Mouse (Mus musculus) splenic B cell, adult 2 months (primary cell): ENCODE results near the gene Cdc42bpa.
"Not testable (repeated sequence)": the region's sequence is repeated elsewhere in the genome, so short reads cannot be mapped to it uniquely, and the experiment has no call there.

ENCODE experiments used
- DNase-seq: peaks from one replicate; pipeline ENCODE4 v3.0.0-alpha.2; 2011; ENCODE audit warnings: low read depth, low spot score
- H3K27me3 ChIP-seq: 2 replicates; pipeline ENCODE4 v1.6.1; 2012; ENCODE audit warnings: mild to moderate bottlenecking, low read length, moderate library complexity, mixed read lengths; ENCODE audit not compliant: control insufficient read depth, poor library complexity, insufficient read depth, severe bottlenecking
- H3K36me3 ChIP-seq: 2 replicates; pipeline ENCODE4 v1.6.1; 2012; ENCODE audit warnings: mild to moderate bottlenecking, low read length, moderate library complexity, mixed read lengths; ENCODE audit not compliant: control insufficient read depth, poor library complexity, insufficient read depth, severe bottlenecking

The Cdc42bpa gene

GRCm38 (mm10) chr1:179981680-179982079 is 21.4 kb downstream of the Cdc42bpa start:
- Histone ChIP-seq H3K36me3 (no peaks in the 10 kb centered on the region), H3K27me3 (no peaks in the 10 kb centered on the region)
- no peak for DNase-seq

DNA sequence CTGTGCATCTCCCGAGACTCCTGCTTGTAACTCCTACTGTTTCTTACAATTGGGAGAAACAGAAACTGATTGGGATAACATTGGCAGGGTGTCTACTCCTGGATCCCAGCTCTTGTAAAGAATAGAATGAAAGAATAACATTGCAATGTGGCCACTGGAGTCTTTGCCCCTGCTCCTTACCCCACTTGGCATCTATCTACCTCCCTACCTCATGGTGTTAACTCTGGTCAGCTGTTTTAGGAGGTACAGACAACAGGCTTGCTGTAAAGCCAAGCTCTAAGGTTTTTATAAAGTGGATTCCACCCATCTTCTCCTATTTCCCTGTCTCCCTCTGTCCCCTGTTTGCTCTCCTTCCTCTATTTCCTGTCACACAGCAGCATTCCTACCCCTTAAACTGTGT is 21.9 kb downstream of the Cdc42bpa start:
- Histone ChIP-seq H3K27me3 (no peaks in the 10 kb centered on the region), H3K36me3 (no peaks in the 10 kb centered on the region)
- DNase-seq, result no peak

- no peaks in the 10 kb centered on the region for H3K27me3 ChIP-seq
- DNase-seq, result no peak
Measured at GRCm38 (mm10) chr1:179982933-179983332, 22.7 kb downstream of the Cdc42bpa start.

DNA sequence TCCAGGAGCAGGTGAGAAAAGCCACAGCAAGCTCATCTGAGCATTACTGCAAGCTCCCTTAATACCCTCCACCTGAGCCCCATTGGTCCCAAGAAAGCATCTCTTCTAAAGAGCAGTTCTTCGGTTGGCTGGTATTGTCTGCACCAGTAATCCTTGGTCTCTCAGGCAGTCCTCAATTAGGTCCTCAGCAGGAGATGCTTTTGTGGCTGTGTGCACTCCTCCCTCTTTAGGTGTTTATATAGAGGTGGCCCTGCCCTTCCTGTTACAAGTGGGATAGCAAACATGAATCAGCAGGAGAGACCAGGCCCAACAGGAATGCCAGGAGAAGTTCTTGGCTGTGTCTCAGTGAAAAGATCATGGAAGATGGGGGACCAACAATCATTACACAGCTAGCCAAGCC is 23.9 kb downstream of the Cdc42bpa start:
- Histone ChIP-seq H3K27me3 (no peaks in the 10 kb centered on the region), H3K36me3 (no peaks in the 10 kb centered on the region)
- DNase-seq, result no peak

More at GRCm38 (mm10) chr1:179982933-179983332, 22.7 kb downstream of the Cdc42bpa start:
- H3K36me3 ChIP-seq, result no peaks in the 10 kb centered on the region

GRCm38 (mm10) chr1:179991660-179992235 is 31.5 kb downstream of the Cdc42bpa start:
- no peak for DNase-seq
- no peaks in the 10 kb centered on the region for H3K36me3 ChIP-seq
- no peaks in the 10 kb centered on the region for H3K27me3 ChIP-seq

DNA sequence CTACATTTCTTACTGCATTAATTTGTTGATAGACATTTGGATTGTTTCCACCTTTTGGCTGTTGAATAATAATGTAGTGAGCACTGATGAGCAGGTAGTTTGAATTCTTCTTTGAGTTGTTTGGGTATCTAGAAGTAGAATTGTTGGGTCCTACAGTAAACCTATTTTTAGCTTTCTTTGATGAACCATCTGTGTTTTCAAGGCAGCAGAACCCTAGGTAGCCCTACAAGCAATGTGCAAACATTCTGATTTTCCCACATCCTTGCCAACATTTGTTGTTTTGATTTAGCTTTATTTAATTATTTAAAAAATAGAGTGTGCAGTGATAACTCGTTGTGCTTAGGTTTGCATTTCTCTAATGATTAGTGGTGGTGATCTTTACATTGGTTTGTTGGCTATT is 32.0 kb downstream of the Cdc42bpa start:
- no peaks in the 10 kb centered on the region for H3K36me3 ChIP-seq
- DNase-seq, result no peak
- H3K27me3 ChIP-seq, result no peaks in the 10 kb centered on the region

DNA sequence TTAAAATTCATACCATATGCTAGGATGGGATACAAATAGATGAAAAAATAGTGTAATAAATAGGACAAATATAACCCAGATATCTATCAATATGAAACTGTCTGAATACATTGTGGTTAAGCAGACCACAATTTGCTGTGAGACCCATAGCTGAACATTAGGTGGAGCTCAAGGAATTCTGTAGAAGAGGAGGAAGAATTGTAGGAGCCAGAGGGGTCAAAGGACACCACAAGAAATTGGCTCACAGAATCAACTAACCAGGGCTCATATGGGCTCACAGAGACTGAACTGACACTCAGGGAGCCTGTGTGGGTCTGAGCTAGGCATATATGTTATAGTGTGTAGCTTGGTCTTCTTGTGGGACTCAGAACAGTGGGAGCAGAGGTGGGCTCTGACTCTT is 47.8 kb downstream of the Cdc42bpa start:
- Histone ChIP-seq H3K27me3 (no peaks in the 10 kb centered on the region), H3K36me3 (no peaks in the 10 kb centered on the region)
- DNase-seq, result no peak

- DNase-seq, result no peak
- Histone ChIP-seq H3K27me3 (no peaks in the 10 kb centered on the region), H3K36me3 (no peaks in the 10 kb centered on the region)
Measured at GRCm38 (mm10) chr1:180013479-180013878, 53.2 kb downstream of the Cdc42bpa start.

GRCm38 (mm10) chr1:180018218-180018617 is 57.9 kb downstream of the Cdc42bpa start:
- H3K36me3 ChIP-seq, result no peaks in the 10 kb centered on the region
- no peak for DNase-seq
- H3K27me3 ChIP-seq, result no peaks in the 10 kb centered on the region

GRCm38 (mm10) chr1:180021463-180022296 is 61.4 kb downstream of the Cdc42bpa start:
- no peak for DNase-seq
- Histone ChIP-seq H3K36me3 (no peaks in the 10 kb centered on the region), H3K27me3 (no peaks in the 10 kb centered on the region)

DNA sequence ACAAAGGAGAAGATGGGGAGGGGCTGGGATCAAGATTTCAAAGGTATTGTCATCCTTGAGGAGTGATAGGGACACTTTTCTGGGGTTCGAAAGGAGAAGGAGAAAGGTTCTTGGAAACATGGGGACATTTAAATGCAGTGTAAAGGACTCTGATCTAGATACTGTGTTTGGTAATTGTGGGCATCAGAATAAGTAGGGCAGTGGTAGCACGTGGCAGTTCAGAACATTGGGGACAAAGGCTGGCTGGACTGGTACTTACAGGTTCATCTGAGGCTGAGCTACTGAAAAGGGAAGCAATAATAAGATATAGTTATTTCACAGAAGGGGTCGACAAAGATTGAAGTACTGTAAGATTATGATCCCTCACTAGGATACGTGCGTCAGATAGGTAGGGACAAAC is 63.2 kb downstream of the Cdc42bpa start:
- Histone ChIP-seq H3K36me3 (no peaks in the 10 kb centered on the region), H3K27me3 (no peaks in the 10 kb centered on the region)
- DNase-seq, result no peak

DNA sequence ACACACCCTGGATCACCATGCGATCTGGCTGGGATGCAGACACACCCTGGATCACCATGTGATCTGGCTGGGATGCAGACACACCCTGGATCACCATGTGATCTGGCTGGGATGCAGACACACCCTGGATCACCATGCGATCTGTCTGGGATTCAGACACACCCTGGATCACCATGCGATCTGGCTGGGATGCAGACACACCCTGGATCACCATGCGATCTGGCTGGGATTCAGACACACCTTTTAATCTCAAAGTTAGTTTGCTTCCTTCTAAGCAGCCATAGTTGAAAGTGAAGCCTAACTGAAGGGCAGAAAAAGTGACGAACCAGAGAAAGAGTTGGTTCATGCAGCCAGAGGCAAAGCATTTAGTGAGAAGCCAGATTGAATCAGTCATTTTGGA is 69.6 kb downstream of the Cdc42bpa start:
- H3K36me3 ChIP-seq, DNase-seq: not testable (repeated sequence)

GRCm38 (mm10) chr1:180030631-180031365 is 70.5 kb downstream of the Cdc42bpa start:
- no peak for DNase-seq
- Histone ChIP-seq H3K27me3 (no peaks in the 10 kb centered on the region), H3K36me3 (no peaks in the 10 kb centered on the region)

More for the DNA sequence above, 69.6 kb downstream of the Cdc42bpa start:
- H3K27me3 ChIP-seq, result not testable (repeated sequence)

GRCm38 (mm10) chr1:180031705-180032548 is 71.7 kb downstream of the Cdc42bpa start:
- H3K36me3 ChIP-seq, result no peaks in the 10 kb centered on the region
- no peak for DNase-seq

More at GRCm38 (mm10) chr1:180031705-180032548, 71.7 kb downstream of the Cdc42bpa start:
- H3K27me3 ChIP-seq, result no peaks in the 10 kb centered on the region
